In genomic region chr12:106034267-106034666, GRCm38 (mm10) we compare ENCODE assay signal across 14 mouse cellular contexts. TPM values are rescaled to one million over a fixed set of nuclear protein-coding genes. Genes with fewer than 3 reads are reported as not detected.
DNase-seq lines count a peak whose midpoint lies in the region; ATAC-seq lines count a peak whose summit lies in the region.
"Had no signal": no experiment of that assay in that cellular context is flagged by ENCODE, and none has a peak within 500 bp of the region (broad histone marks: within the 10 kb centered on the region; RNA-seq: fewer than 3 reads in every experiment).

No protein-coding gene starts in this region.

- peak; percentile 29 for DNase-seq in thymus, postnatal 0 days (ENCODE audit: low spot score)
- DNase-seq in thymus, postnatal 25 days = no peak
- DNase-seq in T-cell, adult 2 months (ENCODE audit: low spot score) = peak; percentile 78
- no peak for DNase-seq in heart, postnatal 10 days
- no peak for DNase-seq in layer of hippocampus, adult 11-12 months (ENCODE audit: low spot score)
- DNase-seq in layer of hippocampus, adult 9-10 months (ENCODE audit: low spot score) = no peak
- DNase-seq: cerebellum, postnatal 14 days; forebrain, postnatal 0 days; heart, postnatal 14 days; kidney, adult 2 months; kidney, postnatal 4 days; right cerebral cortex, adult 18-20 months had no signal

- ATAC-seq in megakaryocyte progenitor cell, adult 5-6 weeks (replicated peaks; ENCODE audit: poor library complexity) = peak; percentile 48
- ATAC-seq: forebrain, postnatal 0 days; hindbrain, embryonic 16.5 days had no signal

- intact Hi-C loops in heart, postnatal 10 days (cut with DNase I) = no loop called here

RNA-seq across cellular contexts. Expression of gene Vrk1, which starts 24.2 kb away (rescaled TPM):
- polyA plus RNA-seq in thymus, postnatal 0 days (2015; fragmentation: Nextera tagmentation; extraction: Ambion mirVana) = 112 and 116 TPM in 2 replicates
- 128 and 137 TPM in 2 replicates for total RNA-seq in megakaryocyte progenitor cell, adult 5-6 weeks (2015)
- total RNA-seq in megakaryocyte progenitor cell, adult 5-6 weeks (2017) = 182 and 198 TPM in 2 replicates
- total RNA-seq in heart, postnatal 10 days (2021) = 10 to 100 TPM; 17.8 to 19.1 TPM

Comparison
In these comparisons a context has a peak if more than half of its experiments do, and no peak if none do; other contexts are left out.
1. DNase-seq: peak in thymus, postnatal 0 days (single experiment) and T-cell, adult 2 months (single experiment); none in thymus, postnatal 25 days (single experiment), heart, postnatal 10 days (0 of 2), layer of hippocampus, adult 11-12 months (single experiment) and layer of hippocampus, adult 9-10 months (single experiment).
2. RNA of gene Vrk1, which starts 24.2 kb away (total RNA-seq): 128 to 198 TPM in megakaryocyte progenitor cell, adult 5-6 weeks; 17.8 to 19.1 TPM in heart, postnatal 10 days; every median in the first group is over 4 times any median in the second.